Mouse (Mus musculus) myocyte (in vitro differentiated cells): ENCODE measurements around the gene Edem3. TPM values are rescaled to one million over a fixed set of nuclear protein-coding genes. Genes with fewer than 3 reads are reported as not detected.

ENCODE experiments used
- H3K27me3 ChIP-seq: one replicate; pipeline ENCODE4 v1.6.1; 2011; ENCODE audit not compliant: control insufficient read depth, insufficient read depth, insufficient read length
- H3K36me3 ChIP-seq: one replicate; pipeline ENCODE4 v1.6.1; 2011; ENCODE audit not compliant: control insufficient read depth, insufficient read depth
- H3K4me2 ChIP-seq: one replicate; pipeline ENCODE4 v1.6.1; 2011; ENCODE audit warnings: low read depth, control low read depth
- H3K4me3 ChIP-seq: one replicate; pipeline ENCODE4 v1.5.1; 2011; ENCODE audit warnings: mild to moderate bottlenecking, control low read depth, moderate library complexity
- H3K79me2 ChIP-seq: one replicate; pipeline ENCODE4 v1.6.1; 2011; ENCODE audit not compliant: control insufficient read depth, insufficient read depth
- H3ac ChIP-seq: one replicate; pipeline ENCODE4 v1.6.1; 2011; ENCODE audit not compliant: control insufficient read depth, insufficient read length
- CEBPB ChIP-seq: IDR thresholded peaks from 2 replicates; pipeline ENCODE4 v1.6.1; 2011; ENCODE audit warnings: mild to moderate bottlenecking, moderate library complexity; ENCODE audit not compliant: poor library complexity, insufficient read depth, severe bottlenecking
- E2F4 ChIP-seq: IDR thresholded peaks from one replicate; pipeline ENCODE4 v1.6.1; 2011; ENCODE audit warnings: mild to moderate bottlenecking, control low read depth, moderate library complexity; ENCODE audit not compliant: insufficient read depth
- MAX ChIP-seq: IDR thresholded peaks from one replicate; pipeline ENCODE4 v1.6.1; 2011; ENCODE audit warnings: low read depth, mild to moderate bottlenecking, control low read depth
- MYOD1 ChIP-seq, 3 experiments: IDR thresholded peaks; one replicate each; pipeline ENCODE4 v1.6.1; 2011; ENCODE audit warnings: control low read depth in 2 of 3, low read depth in 2 of 3, mild to moderate bottlenecking in 2 of 3, moderate library complexity in 1 of 3; ENCODE audit not compliant: insufficient read length in 2 of 3, control insufficient read depth in 1 of 3
- MYOG ChIP-seq, 3 experiments: IDR thresholded peaks; one replicate each; pipeline ENCODE4 v1.6.1; 2011; ENCODE audit warnings: control low read depth in 2 of 3, low read depth in 2 of 3, mild to moderate bottlenecking in 2 of 3; ENCODE audit not compliant: insufficient read length in 2 of 3, control insufficient read depth in 1 of 3, insufficient read depth in 1 of 3
- POLR2A ChIP-seq: IDR thresholded peaks from one replicate; pipeline ENCODE4 v1.6.1; 2011; ENCODE audit warnings: low read depth, mild to moderate bottlenecking, control low read depth, moderate library complexity; ENCODE audit not compliant: insufficient read length
- POLR2AphosphoS2 ChIP-seq: IDR thresholded peaks from one replicate; pipeline ENCODE4 v1.6.1; 2011; ENCODE audit warnings: low read depth, control low read depth; ENCODE audit not compliant: insufficient read length
- REST ChIP-seq: IDR thresholded peaks from one replicate; pipeline ENCODE4 v1.6.1; 2011; ENCODE audit warnings: mild to moderate bottlenecking, control low read depth, moderate library complexity; ENCODE audit not compliant: insufficient read depth, insufficient read length
- SRF ChIP-seq: IDR thresholded peaks from one replicate; pipeline ENCODE4 v1.6.1; 2011; ENCODE audit warnings: low read depth; ENCODE audit not compliant: control insufficient read depth, insufficient read length
- TCF12 ChIP-seq: IDR thresholded peaks from one replicate; pipeline ENCODE4 v1.6.1; 2011; ENCODE audit warnings: mild to moderate bottlenecking, control low read depth; ENCODE audit not compliant: poor library complexity, insufficient read depth, severe bottlenecking
- TCF3 ChIP-seq: IDR thresholded peaks from one replicate; pipeline ENCODE4 v1.6.1; 2011; ENCODE audit warnings: low read depth, control low read depth; ENCODE audit not compliant: insufficient read length
- USF1 ChIP-seq: IDR thresholded peaks from one replicate; pipeline ENCODE4 v1.6.1; 2011; ENCODE audit warnings: low read depth, mild to moderate bottlenecking, control low read depth, moderate library complexity
- polyA plus RNA-seq: library from polyadenylated mRNA; unstranded; fragments of >200 nt; fragmentation: generic; extraction: Trizol; gene quantifications from one replicate; pipeline ENCODE4 v1.2.1, GENCODE M21; 2012; ENCODE audit warnings: missing spikeins

The Edem3 gene
- polyA plus RNA-seq, 1 experiment: 10.0 TPM

- TF ChIP-seq TCF3 (no peak), POLR2A (no peak), MYOD1 (IDR thresholded peaks at IDR 0.05; ENCODE audit: control insufficient read depth in 1 of 3, insufficient read length in 2 of 3, low read depth in 2 of 3) (no peak), REST (no peak), SRF (no peak), MAX (no peak), POLR2AphosphoS2 (no peak), TCF12 (no peak), E2F4 (no peak), USF1 (no peak), CEBPB (no peak), MYOG (IDR thresholded peaks at IDR 0.05; ENCODE audit: control insufficient read depth in 1 of 3, insufficient read depth in 1 of 3, insufficient read length in 2 of 3, low read depth in 2 of 3) (no peak)
- Histone ChIP-seq H3K36me3 (peaks cover 46% of the 10 kb centered on the region), H3K4me3 (no peak overlapping the region), H3K79me2 (no peaks in the 10 kb centered on the region), H3K4me2 (no peak overlapping the region), H3K27me3 (no peaks in the 10 kb centered on the region), H3ac (no peak overlapping the region)
Measured at GRCm38 (mm10) chr1:151811456-151811855, 56.3 kb downstream of the Edem3 start.

- no peak overlapping the region for H3K4me2 ChIP-seq
- H3K4me3 ChIP-seq: no peak overlapping the region
- no peaks in the 10 kb centered on the region for H3K27me3 ChIP-seq
- no peaks in the 10 kb centered on the region for H3K79me2 ChIP-seq
- no peak for TF ChIP-seq TCF12
- no peak overlapping the region for H3ac ChIP-seq
- peaks cover 39% of the 10 kb centered on the region for H3K36me3 ChIP-seq
Measured at GRCm38 (mm10) chr1:151812004-151812712, 57.0 kb downstream of the Edem3 start.

GRCm38 (mm10) chr1:151816051-151816450, 60.9 kb downstream of the Edem3 start:
- TF ChIP-seq SRF (no peak), TCF12 (no peak), MYOD1 (IDR thresholded peaks at IDR 0.05; ENCODE audit: control insufficient read depth in 1 of 3, insufficient read length in 2 of 3, low read depth in 2 of 3) (no peak), USF1 (no peak), POLR2A (no peak), TCF3 (no peak), E2F4 (no peak), MYOG (IDR thresholded peaks at IDR 0.05; ENCODE audit: control insufficient read depth in 1 of 3, insufficient read depth in 1 of 3, insufficient read length in 2 of 3, low read depth in 2 of 3) (no peak), CEBPB (no peak), POLR2AphosphoS2 (no peak), REST (no peak), MAX (no peak)

GRCm38 (mm10) chr1:151819190-151819589, 64.0 kb downstream of the Edem3 start:
- no peak overlapping the region for H3ac ChIP-seq
- peaks cover 19% of the 10 kb centered on the region for H3K36me3 ChIP-seq
- TF ChIP-seq MYOG (IDR thresholded peaks at IDR 0.05; ENCODE audit: control insufficient read depth in 1 of 3, insufficient read depth in 1 of 3, insufficient read length in 2 of 3, low read depth in 2 of 3) (no peak), E2F4 (no peak), MYOD1 (IDR thresholded peaks at IDR 0.05; ENCODE audit: control insufficient read depth in 1 of 3, insufficient read length in 2 of 3, low read depth in 2 of 3) (no peak), SRF (no peak), TCF3 (no peak), TCF12 (no peak)

More at GRCm38 (mm10) chr1:151816051-151816450, 60.9 kb downstream of the Edem3 start:
- Histone ChIP-seq H3ac (no peak overlapping the region), H3K27me3 (no peaks in the 10 kb centered on the region), H3K4me3 (no peak overlapping the region), H3K4me2 (no peak overlapping the region), H3K36me3 (peaks cover 25% of the 10 kb centered on the region), H3K79me2 (no peaks in the 10 kb centered on the region)

GRCm38 (mm10) chr1:151820457-151820856, 65.3 kb downstream of the Edem3 start:
- H3K4me2 ChIP-seq: no peak overlapping the region
- H3K79me2 ChIP-seq: no peaks in the 10 kb centered on the region
- peaks cover 19% of the 10 kb centered on the region for H3K36me3 ChIP-seq
- H3ac ChIP-seq: no peak overlapping the region
- no peaks in the 10 kb centered on the region for H3K27me3 ChIP-seq
- H3K4me3 ChIP-seq: no peak overlapping the region
- no peak for TF ChIP-seq MAX
- TF ChIP-seq MYOG (IDR thresholded peaks at IDR 0.05; ENCODE audit: control insufficient read depth in 1 of 3, insufficient read depth in 1 of 3, insufficient read length in 2 of 3, low read depth in 2 of 3): no peak
- no peak for TF ChIP-seq CEBPB
- no peak for TF ChIP-seq POLR2A
- TF ChIP-seq TCF3: no peak
- TF ChIP-seq REST: no peak
- TF ChIP-seq TCF12: no peak
- TF ChIP-seq MYOD1 (IDR thresholded peaks at IDR 0.05; ENCODE audit: control insufficient read depth in 1 of 3, insufficient read length in 2 of 3, low read depth in 2 of 3): no peak
- no peak for TF ChIP-seq E2F4

More at GRCm38 (mm10) chr1:151819190-151819589, 64.0 kb downstream of the Edem3 start:
- Histone ChIP-seq H3K4me3 (no peak overlapping the region), H3K4me2 (no peak overlapping the region), H3K79me2 (no peaks in the 10 kb centered on the region), H3K27me3 (no peaks in the 10 kb centered on the region)
